Mouse (Mus musculus): ENCODE measurements at regions not wholly inside any gene's neighbourhood (a gene's known extent, or its start where the extent isn't known, plus 50 kb on each side); places are given as distances from the start of the nearest gene placed in this dataset.

GRCm38 (mm10) chr13:91274131-91274530, 50.4 kb upstream of the Atg10 start:
- no peak for DNase-seq (ENCODE audit: low spot score in 2 of 2)

DNA sequence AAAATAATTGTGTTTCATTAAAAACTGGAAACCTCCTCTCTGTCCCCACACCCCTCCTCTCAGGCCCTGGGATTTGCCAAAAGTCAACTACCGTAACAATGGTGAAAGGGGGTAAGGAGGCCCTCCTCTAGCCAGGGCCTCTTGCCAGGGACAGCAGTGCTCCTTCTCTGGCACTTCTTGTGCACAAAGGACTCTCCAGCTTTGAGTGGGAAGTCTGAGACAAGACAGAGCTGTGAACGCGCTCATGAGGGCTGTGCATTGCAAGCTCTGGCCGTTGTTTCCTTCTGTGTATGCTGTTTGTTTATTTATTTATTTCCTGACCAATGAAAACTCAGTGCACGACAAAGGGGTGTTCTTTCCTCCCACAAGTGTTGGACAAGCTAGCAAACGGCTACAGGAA, 50.8 kb upstream of the Atg10 start:
- no peak for DNase-seq (ENCODE audit: low spot score in 2 of 2)

DNA sequence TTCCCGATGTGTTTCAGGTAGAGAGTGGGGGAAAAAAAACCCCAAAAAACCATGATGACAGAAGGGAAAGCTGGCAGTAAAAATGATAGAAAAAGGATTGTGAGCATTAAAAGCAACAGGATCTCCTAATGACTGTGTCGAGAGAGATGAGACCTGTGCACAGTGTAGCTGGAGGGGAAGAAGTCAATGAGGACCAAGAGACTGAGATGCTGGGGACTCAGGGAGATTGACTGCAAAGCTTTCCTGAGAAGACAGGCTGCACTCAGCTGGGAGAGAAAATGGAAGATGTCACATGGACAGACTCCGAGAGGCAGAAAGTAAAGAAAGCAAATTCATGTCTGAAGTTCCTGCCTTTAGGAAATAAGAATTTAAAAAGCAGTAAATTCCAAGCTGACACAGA, 55.7 kb upstream of the Atg10 start:
- DNase-seq (ENCODE audit: low spot score in 2 of 2), result no peak

DNA sequence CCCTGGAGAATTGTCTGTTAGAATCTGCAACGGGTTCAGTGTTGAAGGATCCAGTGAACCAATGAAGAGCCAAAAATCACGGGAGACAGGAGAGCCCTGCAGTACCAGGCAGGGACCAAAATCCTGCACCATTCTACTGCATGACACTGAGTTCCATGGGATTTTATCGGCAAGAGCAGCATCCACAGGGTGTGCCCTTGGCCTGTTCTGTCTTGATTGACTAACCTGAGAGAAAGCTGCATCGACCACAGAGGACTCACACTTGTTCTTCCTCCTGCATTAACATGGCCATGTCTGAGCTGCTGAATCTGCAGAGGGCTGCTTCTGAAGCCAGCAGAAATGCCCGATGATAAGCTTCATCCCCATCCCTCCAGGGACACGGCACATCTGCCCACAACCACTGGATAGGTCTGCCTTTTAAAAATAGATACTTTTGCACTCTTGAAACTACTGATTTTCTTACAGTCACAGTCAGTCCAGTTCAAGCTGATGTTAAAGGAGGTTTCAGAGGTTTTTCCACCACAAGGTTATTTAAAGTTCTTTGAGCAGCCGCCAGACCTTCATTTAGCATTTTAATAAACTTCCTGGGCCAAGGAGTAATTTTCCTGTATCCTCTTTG, 71.9 kb upstream of the Atg10 start:
- no peak for DNase-seq (ENCODE audit: low spot score in 2 of 2)

DNA sequence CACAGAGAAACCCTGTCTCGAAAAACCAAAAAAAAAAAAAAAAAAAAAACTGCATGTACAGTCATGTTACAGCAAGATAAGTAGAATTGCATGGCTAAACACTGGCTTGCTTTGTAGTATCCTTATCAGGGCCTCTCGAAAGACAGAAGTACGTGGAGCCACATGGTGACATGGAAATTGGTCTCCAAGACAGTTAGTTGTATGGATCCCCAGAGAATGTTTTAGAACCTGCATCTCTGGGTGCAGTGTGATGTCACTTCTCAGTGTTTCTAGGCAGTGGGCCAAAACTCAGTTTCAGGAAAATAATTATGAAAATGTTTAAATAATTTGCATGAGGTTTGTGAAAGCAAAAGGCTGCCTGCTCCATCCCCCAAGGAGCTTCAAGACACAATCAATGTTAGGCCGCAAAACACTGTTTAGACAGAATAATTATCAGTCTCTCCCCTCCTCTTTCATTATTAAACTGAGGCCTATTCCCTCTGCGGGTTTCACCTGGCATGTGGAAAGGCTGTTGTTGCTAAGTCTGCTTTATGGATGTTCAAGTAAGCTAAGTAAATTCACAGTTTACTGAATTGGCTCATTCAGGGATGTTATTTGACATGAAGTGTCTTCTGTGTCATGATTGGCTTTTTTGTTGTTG, 72.9 kb upstream of the Atg10 start:
- DNase-seq (ENCODE audit: low spot score in 2 of 2), result no peak

GRCm38 (mm10) chr13:91301849-91302248, 78.1 kb upstream of the Atg10 start:
- DNase-seq (ENCODE audit: low spot score in 2 of 2), result no peak

- DNase-seq (ENCODE audit: low spot score in 2 of 2), result no peak
Measured at GRCm38 (mm10) chr13:91305697-91306405, 82.1 kb upstream of the Atg10 start.

- DNase-seq (ENCODE audit: low spot score in 2 of 2), result no peak
Measured at GRCm38 (mm10) chr13:91306545-91306944, 82.8 kb upstream of the Atg10 start.

DNA sequence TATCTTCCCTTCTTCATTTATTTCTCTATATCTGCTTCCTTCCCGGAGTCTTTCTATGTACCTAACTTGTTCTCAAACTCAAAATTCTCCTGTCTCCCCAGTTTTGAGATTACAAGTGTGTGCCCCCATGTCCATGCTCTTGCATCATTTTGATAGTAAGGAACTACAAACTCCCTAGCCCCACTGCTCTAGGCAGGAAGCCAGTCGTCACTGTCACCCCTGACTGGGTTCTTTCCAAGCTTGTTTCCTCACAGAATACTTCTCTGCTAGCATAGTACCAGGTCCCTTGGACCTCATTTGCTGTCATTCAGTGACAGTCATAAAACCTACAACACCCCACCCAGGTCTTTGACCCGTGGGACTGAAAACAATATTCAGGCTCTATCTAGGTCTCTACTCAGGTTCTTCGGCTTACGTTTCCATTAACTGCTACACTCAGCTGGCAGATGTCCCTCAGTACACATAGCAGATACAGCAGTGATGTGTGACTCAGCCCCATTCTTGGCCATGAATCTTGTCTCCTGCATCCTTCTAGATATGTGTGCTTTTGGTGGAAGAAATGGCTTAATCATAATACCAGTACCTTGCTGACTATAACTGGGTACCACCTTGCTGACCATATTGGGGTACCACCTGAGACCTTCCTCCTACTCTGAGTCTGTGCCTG, 89.3 kb upstream of the Atg10 start:
- DNase-seq (ENCODE audit: low spot score in 2 of 2), result no peak

- no peak for DNase-seq (ENCODE audit: low spot score in 2 of 2)
Measured at GRCm38 (mm10) chr13:91322331-91322730, 98.6 kb upstream of the Atg10 start.

GRCm38 (mm10) chr13:91326834-91327233, 103.1 kb upstream of the Atg10 start:
- no peak for DNase-seq (ENCODE audit: low spot score in 2 of 2)

- DNase-seq (ENCODE audit: low spot score in 2 of 2), result no peak
Measured at GRCm38 (mm10) chr13:91334283-91334682, 110.5 kb upstream of the Atg10 start.

DNA sequence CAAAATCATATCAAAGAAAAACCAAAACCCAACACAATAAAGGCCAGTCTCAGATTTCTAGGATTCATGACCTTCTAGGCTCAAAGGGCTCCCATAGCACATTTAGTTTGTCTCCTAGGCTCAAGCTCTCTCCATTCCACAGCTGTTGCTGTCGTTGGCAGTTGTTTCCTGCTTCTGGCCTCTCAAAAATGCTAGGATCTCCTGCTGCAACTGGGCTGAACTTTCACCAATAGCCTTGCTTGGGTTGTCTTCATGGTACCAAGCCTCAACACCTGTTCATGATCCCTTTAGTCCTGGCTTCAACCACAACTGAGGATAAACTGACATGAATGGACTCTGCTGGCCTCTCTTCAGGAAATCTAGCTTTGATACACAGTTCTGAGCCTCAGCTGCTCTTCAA, 115.9 kb upstream of the Ssbp2 start:
- DNase-seq (ENCODE audit: low spot score in 2 of 2), result no peak

GRCm38 (mm10) chr13:91348489-91349083, 111.5 kb upstream of the Ssbp2 start:
- no peak for DNase-seq (ENCODE audit: low spot score in 2 of 2)

DNA sequence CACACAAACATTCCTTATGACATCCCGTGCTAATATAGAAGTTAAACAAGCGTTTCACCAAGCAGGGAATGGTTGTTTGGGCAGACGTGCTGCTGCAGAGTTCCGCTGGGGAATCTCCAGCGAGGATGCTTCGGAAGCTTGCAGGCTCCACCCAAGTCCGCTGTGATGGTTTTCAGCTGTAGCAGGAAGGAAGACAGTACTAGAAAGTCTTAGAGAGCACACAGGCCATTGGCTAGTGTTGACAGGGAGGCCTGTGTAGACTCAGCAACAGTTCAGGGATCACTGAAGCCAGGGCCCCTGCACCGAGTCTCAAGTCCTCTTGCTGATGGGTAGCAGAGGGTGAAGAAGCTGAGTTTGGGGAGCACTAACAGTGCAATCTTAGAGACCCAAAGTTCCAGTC, 107.8 kb upstream of the Ssbp2 start:
- DNase-seq (ENCODE audit: low spot score in 2 of 2), result peak in 1 of 2 experiments; percentile 6

DNA sequence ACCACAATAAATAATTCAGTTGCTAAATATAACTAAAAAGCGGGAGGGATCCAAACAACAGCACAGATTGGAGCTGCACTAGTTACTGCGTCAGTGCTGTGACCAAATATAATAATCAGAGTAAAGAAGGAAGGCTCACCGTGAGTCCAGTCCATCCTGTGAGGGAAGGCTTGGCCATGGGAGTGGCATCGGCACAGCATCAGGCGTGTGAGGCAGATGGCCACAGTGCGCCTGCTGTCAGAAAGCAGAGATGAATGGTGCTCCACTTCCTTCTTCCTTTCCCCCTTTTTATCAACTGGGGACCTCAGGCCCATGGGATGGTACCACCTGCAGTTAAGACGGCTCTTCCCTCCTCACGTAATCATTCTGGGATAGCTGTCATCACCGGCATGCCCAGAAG, 103.6 kb upstream of the Ssbp2 start:
- DNase-seq (ENCODE audit: low spot score in 2 of 2), result no peak

DNA sequence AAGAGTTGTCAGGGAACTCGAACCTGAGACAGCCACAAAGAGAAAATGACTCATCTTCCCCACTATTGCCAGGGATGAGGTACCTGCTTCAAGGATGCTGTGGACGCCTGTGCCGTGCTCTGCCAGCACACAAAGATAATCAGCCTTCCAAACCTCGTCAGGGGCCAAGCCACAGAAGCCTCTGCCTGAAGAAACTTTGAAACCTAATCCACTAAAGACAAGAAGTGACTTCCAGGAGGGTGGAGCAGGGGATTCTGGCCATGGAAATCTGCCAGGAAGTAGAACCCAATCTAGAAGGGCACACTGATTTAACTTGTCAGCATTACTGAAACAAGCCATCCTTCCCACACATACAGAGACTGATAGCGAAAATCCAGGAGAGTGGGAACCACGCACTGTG, 100.0 kb upstream of the Ssbp2 start:
- no peak for DNase-seq (ENCODE audit: low spot score in 2 of 2)

GRCm38 (mm10) chr13:91365270-91365952, 94.7 kb upstream of the Ssbp2 start:
- DNase-seq (ENCODE audit: low spot score in 2 of 2), result peak; percentile 39 to 87

GRCm38 (mm10) chr13:91366540-91366939, 93.5 kb upstream of the Ssbp2 start:
- no peak for DNase-seq (ENCODE audit: low spot score in 2 of 2)

DNA sequence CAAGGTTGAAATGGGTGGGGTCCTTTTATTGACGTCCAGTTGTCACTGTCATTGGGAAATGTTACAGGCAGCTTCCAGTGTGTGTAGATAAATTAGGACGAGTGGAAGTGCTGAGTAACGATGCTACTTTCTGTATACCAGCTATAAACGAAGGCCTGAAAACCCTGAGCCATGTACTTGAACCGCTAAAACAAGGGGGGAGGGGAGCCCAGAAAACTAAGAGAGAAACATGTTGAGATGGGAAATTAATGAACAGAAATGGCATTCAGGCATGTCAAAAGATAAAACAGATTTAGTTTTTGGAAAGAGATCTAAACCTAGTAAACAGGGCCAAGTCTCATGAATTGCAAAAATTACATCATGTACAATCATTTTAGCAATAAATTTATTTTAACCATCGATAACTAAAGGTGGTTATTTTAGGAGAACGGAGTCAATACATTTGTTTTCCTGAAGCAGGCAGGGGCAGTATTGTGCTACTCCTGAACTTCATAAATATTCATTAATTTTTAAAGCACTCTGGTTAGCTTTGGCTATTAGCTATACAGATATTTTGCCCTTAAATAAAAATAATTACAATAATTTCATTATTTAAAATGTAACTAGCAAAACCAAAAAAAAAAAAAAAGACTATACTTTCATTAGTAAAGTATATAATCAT, 92.1 kb upstream of the Ssbp2 start:
- no peak for DNase-seq (ENCODE audit: low spot score in 2 of 2)

DNA sequence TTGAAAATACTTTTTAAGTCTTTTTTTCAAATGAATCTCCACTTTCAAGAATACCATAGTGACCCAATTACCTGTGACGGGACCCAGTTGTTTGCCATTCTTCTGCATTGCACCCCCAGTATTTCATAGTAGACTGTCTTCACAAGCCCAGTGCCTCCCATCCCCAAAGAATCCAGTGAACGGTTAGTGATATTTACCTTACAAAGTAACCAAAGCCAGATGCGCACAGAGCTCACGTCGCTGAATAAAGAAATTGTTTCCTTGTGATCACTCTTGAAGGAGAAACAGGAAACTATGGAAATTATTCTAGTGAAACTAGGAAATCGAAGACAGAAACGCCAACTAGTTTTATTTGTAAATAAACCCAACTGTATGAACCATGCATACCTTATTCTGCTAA, 91.4 kb upstream of the Ssbp2 start:
- no peak for DNase-seq (ENCODE audit: low spot score in 2 of 2)

All from urinary bladder, postnatal 36 days (tissue).